Mouse (Mus musculus) CH12.LX (cell line): ENCODE results near the gene Ccdc88b. TPM values are rescaled to one million over a fixed set of nuclear protein-coding genes. Genes with fewer than 3 reads are reported as not detected.

Experiments
- DNase-seq: peaks from one replicate; pipeline ENCODE4 v3.0.0-alpha.2; 2013; ENCODE audit errors: extremely low read depth
- H3K27ac ChIP-seq: 2 replicates; pipeline ENCODE4 v1.5.1; 2012; ENCODE audit warnings: low read depth, mild to moderate bottlenecking, control low read depth, moderate library complexity; ENCODE audit not compliant: insufficient read depth
- H3K27me3 ChIP-seq: replicated peaks from 2 replicates; pipeline ENCODE3; 2012; ENCODE audit warnings: inconsistent platforms
- H3K36me3 ChIP-seq, 2 experiments: replicated peaks in 1 of 2; 2 replicates each; pipeline versions ENCODE3 to v1.6.1; 2012; ENCODE audit warnings: inconsistent platforms in 1 of 2, low read length in 1 of 2, mild to moderate bottlenecking in 1 of 2, mixed read lengths in 1 of 2, moderate library complexity in 1 of 2; ENCODE audit not compliant: control insufficient read depth in 1 of 2, insufficient read depth in 1 of 2
- H3K4me1 ChIP-seq, 2 experiments: 2 replicates each; pipeline ENCODE4 v1.6.1; 2012; ENCODE audit warnings: inconsistent platforms in 1 of 2, moderate library complexity in 1 of 2; ENCODE audit not compliant: insufficient read depth in 2 of 2, control insufficient read depth in 1 of 2
- H3K4me2 ChIP-seq: 2 replicates; pipeline ENCODE4 v1.6.1; 2012; ENCODE audit warnings: low read depth, mild to moderate bottlenecking, control low read depth; ENCODE audit not compliant: poor library complexity, insufficient read depth, severe bottlenecking
- H3K4me3 ChIP-seq, 3 experiments: fragments of 150-350 bp in 1 of 3; sonication (generic) in 1 of 3; replicated peaks in 1 of 3; 2 replicates each; pipeline versions ENCODE3 to v1.5.1; 2011 to 2012; ENCODE audit warnings: low read depth in 2 of 3, low read length in 2 of 3, mild to moderate bottlenecking in 2 of 3, moderate library complexity in 2 of 3, control low read depth in 1 of 3, improper control_type of control experiment in 1 of 3, inconsistent platforms in 1 of 3, mixed read lengths in 1 of 3; ENCODE audit not compliant: poor library complexity in 1 of 3
- H3K79me2 ChIP-seq: replicated peaks from 2 replicates; pipeline ENCODE4 v1.6.1; 2012; ENCODE audit warnings: mild to moderate bottlenecking, moderate library complexity; ENCODE audit not compliant: control insufficient read depth, poor library complexity, insufficient read depth, severe bottlenecking; ENCODE audit errors: extremely low read depth
- H3K9ac ChIP-seq: 2 replicates; pipeline ENCODE4 v1.6.1; 2012; ENCODE audit warnings: low read depth, mild to moderate bottlenecking, control low read depth, moderate library complexity; ENCODE audit not compliant: insufficient read depth
- H3K9me3 ChIP-seq: replicated peaks from 2 replicates; pipeline ENCODE3; 2012; ENCODE audit warnings: low read length, inconsistent platforms, mixed read lengths
- BHLHE40 ChIP-seq: IDR thresholded peaks from 2 replicates; pipeline ENCODE4 v1.6.1; 2011; ENCODE audit warnings: mild to moderate bottlenecking, low read depth, low read length, improper control_type of control experiment
- CHD1 ChIP-seq: IDR thresholded peaks from 2 replicates; pipeline ENCODE4 v1.6.1; 2012; ENCODE audit warnings: low read depth, low read length, improper control_type of control experiment, inconsistent platforms
- CHD2 ChIP-seq: IDR thresholded peaks from 2 replicates; pipeline ENCODE4 v1.6.1; 2011; ENCODE audit warnings: low read length, improper control_type of control experiment
- CTCF ChIP-seq, 2 experiments: IDR thresholded peaks in 1 of 2; conservative IDR thresholded peaks in 1 of 2; 2 replicates each; pipeline ENCODE4 v1.5.1; 2011 to 2012; ENCODE audit warnings: low read depth in 2 of 2, low read length in 2 of 2, improper control_type of control experiment in 1 of 2, inconsistent platforms in 1 of 2, mild to moderate bottlenecking in 1 of 2, moderate library complexity in 1 of 2
- E2F4 ChIP-seq: IDR thresholded peaks from 2 replicates; pipeline ENCODE4 v1.6.1; 2011; ENCODE audit warnings: low read depth, low read length, improper control_type of control experiment; ENCODE audit not compliant: insufficient replicate concordance
- ELF1 ChIP-seq: IDR thresholded peaks from 2 replicates; pipeline ENCODE4 v1.6.1; 2014; ENCODE audit warnings: low read depth, mild to moderate bottlenecking, inconsistent platforms, low read length, improper control_type of control experiment
- EP300 ChIP-seq: IDR thresholded peaks from 2 replicates; pipeline ENCODE4 v1.6.1; 2011; ENCODE audit warnings: low read length, improper control_type of control experiment
- ETS1 ChIP-seq: conservative IDR thresholded peaks from 2 replicates; pipeline ENCODE4 v1.6.1; 2012; ENCODE audit warnings: low read depth, mild to moderate bottlenecking, inconsistent platforms, low read length, improper control_type of control experiment, moderate library complexity
- GABPA ChIP-seq: IDR thresholded peaks from 2 replicates; pipeline ENCODE4 v1.6.1; 2012; ENCODE audit warnings: low read depth, low read length, improper control_type of control experiment, inconsistent platforms; ENCODE audit not compliant: insufficient replicate concordance
- HCFC1 ChIP-seq: IDR thresholded peaks from 2 replicates; pipeline ENCODE4 v1.6.1; 2012; ENCODE audit warnings: low read depth, mild to moderate bottlenecking, inconsistent platforms, low read length, improper control_type of control experiment
- IRF4 ChIP-seq: IDR thresholded peaks from 2 replicates; pipeline ENCODE4 v1.6.1; 2014; ENCODE audit warnings: low read depth, mild to moderate bottlenecking, inconsistent platforms, low read length, improper control_type of control experiment
- JUN ChIP-seq: IDR thresholded peaks from 2 replicates; pipeline ENCODE4 v1.6.1; 2011; ENCODE audit warnings: low read depth, mild to moderate bottlenecking, low read length, improper control_type of control experiment, moderate library complexity; ENCODE audit not compliant: insufficient read depth
- JUND ChIP-seq: conservative IDR thresholded peaks from 2 replicates; pipeline ENCODE4 v1.6.1; 2011; ENCODE audit warnings: low read depth, low read length, improper control_type of control experiment
- KAT2A ChIP-seq: IDR thresholded peaks from 2 replicates; pipeline ENCODE4 v1.6.1; 2012; ENCODE audit warnings: low read length, improper control_type of control experiment, inconsistent platforms; ENCODE audit not compliant: insufficient replicate concordance
- MAFK ChIP-seq: IDR thresholded peaks from 2 replicates; pipeline ENCODE4 v1.6.1; 2011; ENCODE audit warnings: low read length, improper control_type of control experiment; ENCODE audit not compliant: insufficient replicate concordance
- MAX ChIP-seq: IDR thresholded peaks from 2 replicates; pipeline ENCODE4 v1.6.1; 2011; ENCODE audit warnings: low read length, improper control_type of control experiment
- MAZ ChIP-seq: IDR thresholded peaks from 2 replicates; pipeline ENCODE4 v1.6.1; 2012; ENCODE audit warnings: low read depth, mild to moderate bottlenecking, inconsistent platforms, low read length, improper control_type of control experiment, moderate library complexity
- MEF2A ChIP-seq: IDR thresholded peaks from 2 replicates; pipeline ENCODE4 v1.6.1; 2014; ENCODE audit warnings: low read depth, mild to moderate bottlenecking, inconsistent platforms, low read length, improper control_type of control experiment, borderline replicate concordance
- MXI1 ChIP-seq: IDR thresholded peaks from 2 replicates; pipeline ENCODE4 v1.6.1; 2011; ENCODE audit warnings: mild to moderate bottlenecking, low read depth, low read length, improper control_type of control experiment
- MYC ChIP-seq: IDR thresholded peaks from 2 replicates; pipeline ENCODE4 v1.6.1; 2011; ENCODE audit warnings: low read depth, mild to moderate bottlenecking, improper control_type of control experiment, low read length
- NELFE ChIP-seq: IDR thresholded peaks from 2 replicates; pipeline ENCODE4 v1.6.1; 2011; ENCODE audit warnings: low read depth, low read length, improper control_type of control experiment
- NRF1 ChIP-seq: IDR thresholded peaks from 2 replicates; pipeline ENCODE4 v1.6.1; 2014; ENCODE audit warnings: low read depth, mild to moderate bottlenecking, inconsistent platforms, low read length, improper control_type of control experiment, moderate library complexity
- PAX5 ChIP-seq: IDR thresholded peaks from 2 replicates; pipeline ENCODE4 v1.6.1; 2012; ENCODE audit warnings: low read length, inconsistent platforms, mixed read lengths
- POLR2A ChIP-seq: IDR thresholded peaks from 2 replicates; pipeline ENCODE4 v1.6.1; 2011; ENCODE audit warnings: low read depth, mild to moderate bottlenecking, improper control_type of control experiment, low read length
- POLR2AphosphoS2 ChIP-seq: IDR thresholded peaks from 2 replicates; pipeline ENCODE4 v1.6.1; 2011; ENCODE audit warnings: low read depth, low read length, improper control_type of control experiment
- RAD21 ChIP-seq: IDR thresholded peaks from 2 replicates; pipeline ENCODE4 v1.6.1; 2011; ENCODE audit warnings: low read depth, mild to moderate bottlenecking, low read length, improper control_type of control experiment, moderate library complexity
- RCOR1 ChIP-seq: conservative IDR thresholded peaks from 2 replicates; pipeline ENCODE4 v1.6.1; 2012; ENCODE audit warnings: low read depth, mild to moderate bottlenecking, inconsistent platforms, low read length, improper control_type of control experiment
- SIN3A ChIP-seq: IDR thresholded peaks from 2 replicates; pipeline ENCODE4 v1.6.1; 2012; ENCODE audit warnings: low read length, improper control_type of control experiment, inconsistent platforms
- SMC3 ChIP-seq: IDR thresholded peaks from 2 replicates; pipeline ENCODE4 v1.6.1; 2011; ENCODE audit warnings: low read depth, low read length, improper control_type of control experiment
- TBP ChIP-seq: conservative IDR thresholded peaks from 2 replicates; pipeline ENCODE4 v1.6.1; 2011; ENCODE audit warnings: low read depth, low read length, improper control_type of control experiment
- TCF12 ChIP-seq: IDR thresholded peaks from 2 replicates; pipeline ENCODE4 v1.6.1; 2014; ENCODE audit warnings: low read depth, mild to moderate bottlenecking, inconsistent platforms, low read length, improper control_type of control experiment
- UBTF ChIP-seq: IDR thresholded peaks from 2 replicates; pipeline ENCODE4 v1.6.1; 2012; ENCODE audit warnings: low read depth, mild to moderate bottlenecking, inconsistent platforms, low read length, improper control_type of control experiment, moderate library complexity
- USF1 ChIP-seq: IDR thresholded peaks from 2 replicates; pipeline ENCODE4 v1.6.1; 2014; ENCODE audit warnings: low read depth, mild to moderate bottlenecking, inconsistent platforms, low read length, improper control_type of control experiment
- USF2 ChIP-seq: conservative IDR thresholded peaks from 2 replicates; pipeline ENCODE4 v1.6.1; 2011; ENCODE audit warnings: low read depth, low read length, improper control_type of control experiment
- ZC3H11A ChIP-seq: IDR thresholded peaks from 2 replicates; pipeline ENCODE4 v1.6.1; 2012; ENCODE audit warnings: low read depth, mild to moderate bottlenecking, inconsistent platforms, low read length, improper control_type of control experiment
- ZKSCAN1 ChIP-seq: IDR thresholded peaks from 2 replicates; pipeline ENCODE4 v1.6.1; 2012; ENCODE audit warnings: low read depth, inconsistent platforms, low read length, improper control_type of control experiment, borderline replicate concordance
- ZMIZ1 ChIP-seq: IDR thresholded peaks from 2 replicates; pipeline ENCODE4 v1.6.1; 2012; ENCODE audit warnings: low read depth, mild to moderate bottlenecking, inconsistent platforms, low read length, improper control_type of control experiment
- ZNF384 ChIP-seq: IDR thresholded peaks from 2 replicates; pipeline ENCODE4 v1.6.1; 2012; ENCODE audit warnings: low read depth, low read length, improper control_type of control experiment, inconsistent platforms
- dilution Hi-C: fragments of 300-500 bp; cut with MboI; formaldehyde crosslinking; loops from 2 replicates; pipeline ENCODE4 v1.14.3; 2020; ENCODE audit warnings: low sequenced_read_pairs; ENCODE audit not compliant: extremely low pct_unique_long_range_greater_than_20kb, extremely low pct_ligation_motif_present
- in situ Hi-C: fragments of 300-500 bp; cut with MboI; formaldehyde crosslinking; loops from 3 replicates; pipeline ENCODE4 v1.14.3; 2019; ENCODE audit warnings: low sequenced_read_pairs, low pct_ligation_motif_present, low pct_unique_long_range_greater_than_20kb, mixed read lengths
- polyA plus RNA-seq: library from polyadenylated mRNA; unstranded; fragments of >175 nt; gene quantifications from 2 replicates; pipeline ENCODE4 v1.2.1, GENCODE M21; 2012; ENCODE audit warnings: low read depth; ENCODE audit not compliant: insufficient read length
- total RNA-seq, 2 experiments: library from RNA; depleted of rRNA; stranded (reverse); fragments of 300-350 nt in 1 of 2; fragments of >200 nt in 1 of 2; gene quantifications; 2 replicates each; pipeline ENCODE4 v1.2.3; 2012 to 2014

The Ccdc88b gene
- total and polyA plus RNA-seq, 3 experiments, result 20.5 to 76.4 (median 53.0) TPM

DNA sequence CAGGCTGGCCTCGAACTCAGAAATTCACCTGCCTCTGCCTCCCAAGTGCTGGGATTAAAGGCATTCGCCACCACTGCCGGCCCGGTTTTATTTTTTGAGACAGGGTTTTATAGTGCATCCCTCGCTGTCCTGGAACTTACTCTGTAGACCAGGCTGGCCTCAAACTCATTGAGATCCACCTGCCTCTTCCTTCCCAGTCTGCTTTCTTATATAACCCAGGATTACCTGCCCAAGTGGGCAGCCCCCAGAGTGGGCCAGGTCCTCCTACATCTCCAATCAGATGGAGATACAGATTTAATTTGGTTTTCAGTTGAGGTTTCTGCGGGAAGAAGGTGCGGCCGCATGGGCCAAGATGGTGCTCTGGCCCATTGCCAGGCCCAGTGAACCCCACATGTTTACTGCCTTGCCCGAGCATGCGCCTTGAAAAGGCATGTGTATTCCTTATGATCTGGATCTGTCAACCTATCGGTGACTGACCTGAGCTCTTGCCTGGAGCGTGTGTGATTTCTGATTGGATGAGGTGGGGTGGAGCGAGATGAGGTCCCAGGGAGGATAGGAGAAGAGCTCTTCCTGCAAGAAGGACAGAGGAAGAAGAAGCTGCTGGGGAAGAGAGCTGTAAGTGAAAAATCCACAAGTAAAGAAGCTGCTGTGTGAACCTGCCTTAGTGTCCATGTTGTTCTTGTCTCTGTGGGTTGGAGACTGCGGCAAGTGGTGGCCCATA is 35.9 kb upstream of the Ccdc88b start:
- Histone ChIP-seq H3K9ac (peak overlapping the region; percentile 71), H3K36me3 (peaks cover 0 to 12% of the 10 kb centered on the region in 2 experiments), H3K9me3 (peaks cover 5% of the 10 kb centered on the region), H3K4me3 (peak overlapping the region in 2 of 3 experiments; percentile 49 to 61), H3K4me2 (peak overlapping the region; percentile 15; the same call in 1 of the 2 replicates), H3K4me1 (peaks cover 0 to 4% of the 10 kb centered on the region in 2 experiments; a peak in 2 of 4 replicates), H3K27me3 (no peaks in the 10 kb centered on the region), H3K27ac (no peak overlapping the region), H3K79me2 (no peaks in the 10 kb centered on the region; the same call in 1 of the 2 replicates)
- peak; percentile 86 for TF ChIP-seq NRF1
- TF ChIP-seq UBTF, result no peak
- TF ChIP-seq MAZ, result no peak
- peak; percentile 87 for TF ChIP-seq POLR2A
- TF ChIP-seq MYC, result peak; percentile 97
- TF ChIP-seq MEF2A, result no peak
- TF ChIP-seq HCFC1, result no peak
- no peak for TF ChIP-seq USF1
- no peak for TF ChIP-seq ETS1
- TF ChIP-seq ZMIZ1, result no peak
- no peak for TF ChIP-seq CHD2
- no peak for TF ChIP-seq ZNF384
- no peak for TF ChIP-seq JUN
- no peak for TF ChIP-seq E2F4
- no peak for TF ChIP-seq CHD1
- TF ChIP-seq PAX5, result no peak
- TF ChIP-seq TCF12, result 0 out of 2 replicates have a peak, but pooled peaks have one; percentile 28
- peak; percentile 89 for TF ChIP-seq MAX
- TF ChIP-seq RCOR1, result no peak
- TF ChIP-seq BHLHE40, result no peak
- TF ChIP-seq TBP, result peak; percentile 87
- TF ChIP-seq IRF4, result no peak
- peak; percentile 71; the same call in 1 of the 2 replicates for TF ChIP-seq NELFE
- TF ChIP-seq ELF1, result no peak; the same call in 1 of the 2 replicates
- no peak for TF ChIP-seq GABPA
- no peak for TF ChIP-seq EP300
- TF ChIP-seq SMC3, result no peak
- TF ChIP-seq ZKSCAN1, result no peak
- TF ChIP-seq ZC3H11A, result no peak
- TF ChIP-seq SIN3A, result no peak
- no peak for TF ChIP-seq RAD21
- TF ChIP-seq CTCF (conservative IDR thresholded peaks at IDR 0.05 in 1 of 2, IDR thresholded peaks at IDR 0.05 in 1 of 2; ENCODE audit: low read depth in 2 of 2, low read length in 2 of 2), result no peak
- TF ChIP-seq KAT2A, result no peak
- TF ChIP-seq JUND, result no peak
- no peak for TF ChIP-seq MAFK
- TF ChIP-seq POLR2AphosphoS2, result peak; percentile 30; the same call in 1 of the 2 replicates
- no peak for TF ChIP-seq USF2
- TF ChIP-seq MXI1, result no peak; the same call in 1 of the 2 replicates
- dilution Hi-C loops (no loop called here), in situ Hi-C loops (no loop called here)
- no peak for DNase-seq
